Mouse (Mus musculus): ENCODE results near the gene Fth1. TPM values are rescaled to one million over a fixed set of nuclear protein-coding genes. Genes with fewer than 3 reads are reported as not detected.

Fth1 gene
- polyA plus RNA-seq, 1 experiment: 2,238 TPM

DNA sequence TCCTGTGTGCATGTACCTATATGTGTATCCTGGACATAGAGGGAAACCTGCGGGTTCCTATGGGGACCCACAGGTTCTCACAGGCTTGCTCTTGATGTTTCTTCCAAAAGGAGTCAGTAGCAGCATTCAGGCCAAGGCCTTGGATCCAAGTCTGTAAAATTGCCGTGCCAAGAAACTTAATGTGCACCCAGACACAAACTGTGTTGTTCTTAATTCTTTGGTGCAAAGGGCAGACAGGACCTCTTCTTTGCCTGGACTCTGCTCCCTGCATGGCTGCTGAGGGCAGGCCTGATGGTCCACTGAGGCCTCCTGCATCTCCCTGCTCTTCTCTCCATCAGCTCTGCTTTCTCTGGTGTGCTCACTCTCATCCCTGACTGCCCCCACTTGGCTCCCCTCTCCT lies 49.3 kb downstream of the Fth1 start:
- no peaks in the 10 kb centered on the region for H3K27me3 ChIP-seq (ENCODE audit: control insufficient read depth, insufficient read depth, low read length)
- H3K36me3 ChIP-seq (ENCODE audit: control insufficient read depth, insufficient read depth, low read length): no peaks in the 10 kb centered on the region
- no peak for DNase-seq
- no peak for TF ChIP-seq CTCF (IDR thresholded peaks at IDR 0.05; ENCODE audit: borderline replicate concordance, control insufficient read depth, extremely low read depth, insufficient read depth, low read length, poor library complexity)
- TF ChIP-seq POLR2A (IDR thresholded peaks at IDR 0.05; ENCODE audit: control insufficient read depth, extremely low read depth, insufficient read depth, low read length, poor library complexity): no peak
- 0 out of 2 replicates have a peak, but pooled peaks cover 3% of the 10 kb centered on the region for H3K4me1 ChIP-seq (replicated peaks; ENCODE audit: control insufficient read depth, insufficient read depth, low read length)
- WGBS: 98% methylated on average over 2 of the region's 2 CpGs
- H3K4me3 ChIP-seq (ENCODE audit: control insufficient read depth, insufficient read depth, low read length): no peak overlapping the region
- H3K27ac ChIP-seq (ENCODE audit: control insufficient read depth, insufficient read depth, low read length): no peak overlapping the region

DNA sequence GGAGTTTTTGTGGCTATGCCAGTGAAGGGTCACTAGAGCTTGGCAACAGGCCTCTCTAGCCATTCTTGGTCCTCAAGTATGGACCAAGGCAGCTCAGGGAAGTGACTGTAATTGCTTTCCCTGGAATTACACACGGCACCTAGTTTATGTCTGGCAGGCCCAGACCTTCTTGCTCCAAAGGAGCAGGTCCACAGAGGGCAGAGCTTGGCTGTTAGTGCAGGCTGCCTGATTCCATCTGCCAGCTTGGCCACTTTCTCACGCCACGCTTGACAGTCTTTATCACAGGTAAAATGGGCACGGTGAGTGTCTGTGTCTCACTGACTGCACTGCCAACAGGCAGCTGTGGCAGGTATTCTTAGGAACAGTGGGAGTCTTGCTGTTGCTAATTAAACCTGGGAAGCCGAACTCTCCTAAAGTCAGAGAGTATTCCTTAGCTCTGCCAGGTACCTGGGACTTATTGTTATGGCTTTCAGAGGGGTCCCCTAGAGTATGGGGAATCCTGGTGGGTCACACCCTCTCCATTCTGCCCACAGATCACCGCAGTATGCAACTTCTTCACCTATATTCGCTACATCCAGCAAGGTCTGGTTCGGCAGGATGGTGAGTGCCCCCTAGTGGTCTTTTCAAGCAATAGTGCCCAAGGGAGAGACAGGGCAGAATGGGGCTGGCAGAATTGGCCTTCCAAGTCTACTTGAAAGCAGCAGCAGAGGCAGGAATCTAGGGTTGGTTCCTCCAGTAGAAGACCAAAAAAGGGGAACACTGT lies 53.0 kb downstream of the Fth1 start:
- H3K4me3 ChIP-seq (ENCODE audit: control insufficient read depth, insufficient read depth, low read length): no peak overlapping the region
- H3K27ac ChIP-seq (ENCODE audit: control insufficient read depth, insufficient read depth, low read length): no peak overlapping the region
- H3K27me3 ChIP-seq (ENCODE audit: control insufficient read depth, insufficient read depth, low read length): no peaks in the 10 kb centered on the region
- TF ChIP-seq CTCF (IDR thresholded peaks at IDR 0.05; ENCODE audit: borderline replicate concordance, control insufficient read depth, extremely low read depth, insufficient read depth, low read length, poor library complexity) (no peak; the same call in 1 of the 2 replicates), POLR2A (IDR thresholded peaks at IDR 0.05; ENCODE audit: control insufficient read depth, extremely low read depth, insufficient read depth, low read length, poor library complexity) (no peak)
- WGBS: 53% methylated on average over 8 of the region's 8 CpGs
- peak; percentile 61 for DNase-seq
- H3K4me1 ChIP-seq (replicated peaks; ENCODE audit: control insufficient read depth, insufficient read depth, low read length): no peaks in the 10 kb centered on the region
- H3K36me3 ChIP-seq (ENCODE audit: control insufficient read depth, insufficient read depth, low read length): no peaks in the 10 kb centered on the region

DNA sequence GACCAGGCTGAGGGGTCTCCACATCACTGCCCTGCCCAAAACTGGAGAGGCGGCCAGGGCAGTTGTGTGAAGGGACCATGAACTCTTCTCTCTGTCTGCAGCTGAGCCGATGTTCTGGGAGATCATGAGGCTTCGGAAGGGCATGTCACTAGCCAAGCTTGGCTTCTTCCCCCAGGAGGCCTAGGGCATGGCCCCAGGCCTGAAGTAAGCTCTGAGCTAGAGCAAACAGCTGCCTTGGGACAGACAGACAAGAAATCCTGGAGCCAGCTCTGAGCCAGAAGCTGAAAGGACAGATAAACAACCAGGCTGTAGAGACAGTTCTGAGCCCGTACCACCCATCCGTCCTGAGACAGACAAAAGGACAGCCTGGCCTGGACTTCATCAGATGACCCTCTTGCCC lies 54.0 kb downstream of the Fth1 start:
- 94% methylated on average over 5 of the region's 5 CpGs for WGBS
- Histone ChIP-seq H3K4me3 (ENCODE audit: control insufficient read depth, insufficient read depth, low read length) (no peak overlapping the region), H3K4me1 (replicated peaks; ENCODE audit: control insufficient read depth, insufficient read depth, low read length) (no peaks in the 10 kb centered on the region), H3K27me3 (ENCODE audit: control insufficient read depth, insufficient read depth, low read length) (no peaks in the 10 kb centered on the region), H3K27ac (ENCODE audit: control insufficient read depth, insufficient read depth, low read length) (no peak overlapping the region), H3K36me3 (ENCODE audit: control insufficient read depth, insufficient read depth, low read length) (no peaks in the 10 kb centered on the region)
- TF ChIP-seq CTCF (IDR thresholded peaks at IDR 0.05; ENCODE audit: borderline replicate concordance, control insufficient read depth, extremely low read depth, insufficient read depth, low read length, poor library complexity) (no peak), POLR2A (IDR thresholded peaks at IDR 0.05; ENCODE audit: control insufficient read depth, extremely low read depth, insufficient read depth, low read length, poor library complexity) (no peak)
- no peak for DNase-seq

Other genes starting within 250 kb of the Fth1 start
- not detected in 2 replicates for gene Scgb2a2, start 133.0 kb upstream of the Fth1 start, polyA plus RNA-seq (2012; rRNA removed)
- gene Incenp, start 81.0 kb upstream of the Fth1 start, polyA plus RNA-seq (2012; rRNA removed): 88.0 and 109 TPM in 2 replicates
- 0.31 and 0.33 TPM in 2 replicates for gene Best1, start 21.0 kb downstream of the Fth1 start, polyA plus RNA-seq (2012; rRNA removed)
- 12.8 and 15.7 TPM in 2 replicates for gene Rab3il1, start 21.1 kb downstream of the Fth1 start, polyA plus RNA-seq (2012; rRNA removed)
- gene Fads3, start 61.0 kb downstream of the Fth1 start, polyA plus RNA-seq (2012; rRNA removed): 13.6 and 19.9 TPM in 2 replicates
- gene Fads2, start 121.1 kb downstream of the Fth1 start, polyA plus RNA-seq (2012; rRNA removed): 36.3 and 45.6 TPM in 2 replicates
- gene Fads1, start 202.3 kb downstream of the Fth1 start, polyA plus RNA-seq (2012; rRNA removed): 50.2 and 51.4 TPM in 2 replicates
- 159 and 189 TPM in 2 replicates for gene Tmem258, start 223.4 kb downstream of the Fth1 start, polyA plus RNA-seq (2012; rRNA removed)
- gene Fen1, start 223.6 kb downstream of the Fth1 start, polyA plus RNA-seq (2012; rRNA removed): 43.8 and 57.8 TPM in 2 replicates

Data from thymus, adult 2 months (tissue).